Mouse (Mus musculus) right cerebral cortex, postnatal 10 days (tissue): ENCODE measurements around the gene Fkbp14.

ENCODE experiments used
- DNase-seq, 2 experiments: peaks; one replicate each; pipeline ENCODE4 v3.0.0; 2021; ENCODE audit warnings: low spot score in 2 of 2

The Fkbp14 gene

DNA sequence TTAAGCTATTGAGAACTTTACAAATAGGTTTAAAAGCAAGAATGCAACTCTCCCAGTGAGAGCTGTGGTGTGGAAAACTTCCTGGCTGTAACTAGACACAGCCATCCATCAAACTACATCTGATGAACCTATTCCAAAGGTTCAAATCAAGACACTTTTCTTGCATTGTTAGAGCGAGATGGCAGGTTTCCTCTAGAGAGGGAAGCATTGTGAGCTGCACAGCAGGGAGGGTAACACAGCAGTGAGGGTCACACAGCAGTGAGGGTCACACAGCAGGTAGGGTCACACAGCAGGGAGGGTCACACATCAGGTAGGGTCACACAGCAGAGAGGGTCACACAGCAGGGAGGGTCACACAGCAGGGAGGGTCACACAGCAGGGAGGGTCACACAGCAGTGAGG is 8.9 kb downstream of the Fkbp14 start:
- no peak for DNase-seq

DNA sequence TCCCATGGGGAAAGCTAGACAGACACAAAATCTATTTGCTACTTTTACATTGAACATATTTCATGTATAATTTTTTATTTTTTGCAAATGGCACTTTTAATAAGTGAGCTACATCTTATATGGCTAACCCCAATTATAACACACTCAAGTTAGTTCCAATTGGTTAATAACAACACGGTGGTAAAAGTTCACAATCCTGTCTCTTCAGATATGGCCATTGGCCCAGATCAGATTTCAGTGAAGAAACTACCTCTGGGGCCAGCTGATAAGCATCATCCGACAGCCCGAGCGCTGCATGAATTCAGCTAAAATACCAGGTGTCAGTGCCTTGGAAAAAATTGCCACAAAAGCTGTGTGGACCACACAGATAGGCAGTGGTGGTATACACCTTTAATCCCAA is 9.4 kb downstream of the Fkbp14 start:
- DNase-seq = no peak

DNA sequence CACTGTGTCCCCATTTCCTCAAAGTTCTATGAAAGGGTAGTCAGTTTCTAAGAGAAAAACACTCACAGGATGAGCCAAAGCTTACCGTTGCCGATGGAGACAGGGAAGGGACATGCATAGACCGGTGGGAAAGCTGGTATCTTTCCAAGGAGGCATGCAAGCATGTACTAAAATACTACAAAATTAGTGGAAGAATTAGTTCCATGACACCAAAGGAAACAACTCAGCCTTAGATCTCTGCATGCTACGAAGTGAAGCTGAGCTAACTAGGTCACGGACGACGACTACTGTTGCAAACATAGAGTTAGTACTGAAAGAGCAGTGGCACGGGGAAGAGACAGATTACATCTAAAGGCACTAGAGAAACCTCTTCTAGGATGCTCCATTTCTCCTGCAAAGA is 10.2 kb downstream of the Fkbp14 start:
- DNase-seq = no peak

DNA sequence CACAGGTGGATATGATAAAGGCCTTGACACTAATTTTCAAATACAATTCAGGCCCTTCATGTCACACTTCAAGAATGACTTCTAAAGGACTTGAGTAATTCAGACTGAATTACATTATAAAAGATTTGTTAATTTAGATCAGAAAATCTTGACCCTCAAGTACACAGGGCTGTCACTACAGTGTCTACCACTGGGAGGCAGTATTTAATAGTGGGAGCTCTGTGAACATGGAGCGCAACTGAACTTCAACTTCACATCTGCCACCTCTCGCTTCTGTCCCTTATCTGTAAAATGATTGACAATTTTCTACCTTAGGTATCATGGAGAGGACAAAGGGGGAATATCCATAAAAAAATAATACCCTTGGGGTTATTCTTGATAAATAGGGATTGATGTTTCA is 10.9 kb downstream of the Fkbp14 start:
- DNase-seq = peak in 1 of 2 experiments; percentile 54

DNA sequence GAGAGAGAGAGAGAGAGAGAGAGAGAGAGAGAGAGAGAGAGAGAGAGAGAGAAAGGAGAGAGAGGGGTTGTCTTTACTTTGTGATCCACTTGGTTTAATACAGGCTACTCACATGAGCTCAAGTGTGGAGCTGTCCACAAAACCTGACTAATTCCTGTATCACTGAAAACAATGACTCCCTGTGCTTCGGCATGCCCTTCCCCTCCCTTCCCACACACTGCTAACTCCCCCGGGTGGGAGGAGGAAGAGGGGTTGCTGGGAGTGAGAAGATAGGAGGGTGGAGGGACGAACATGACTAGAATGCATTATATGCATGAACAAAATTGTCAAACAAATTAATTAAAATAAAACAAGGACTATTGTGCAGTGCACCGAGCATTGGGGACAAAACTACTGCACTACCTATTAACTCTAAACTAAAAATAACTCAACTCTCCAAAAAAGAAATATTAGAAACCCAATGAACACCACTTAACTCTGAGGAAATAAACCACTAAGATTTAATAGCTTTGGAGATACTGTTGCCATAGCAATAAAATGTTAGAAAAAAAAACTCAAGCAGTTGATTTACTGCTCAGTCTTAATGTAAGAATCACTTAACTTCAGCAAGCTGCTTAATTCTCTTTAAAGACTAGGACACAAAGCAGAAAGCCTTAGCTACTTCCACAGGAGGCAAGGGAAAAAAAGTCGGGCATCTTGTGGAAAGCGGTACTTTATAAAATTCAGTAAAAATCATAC is 23.7 kb downstream of the Fkbp14 start:
- DNase-seq = no peak

DNA sequence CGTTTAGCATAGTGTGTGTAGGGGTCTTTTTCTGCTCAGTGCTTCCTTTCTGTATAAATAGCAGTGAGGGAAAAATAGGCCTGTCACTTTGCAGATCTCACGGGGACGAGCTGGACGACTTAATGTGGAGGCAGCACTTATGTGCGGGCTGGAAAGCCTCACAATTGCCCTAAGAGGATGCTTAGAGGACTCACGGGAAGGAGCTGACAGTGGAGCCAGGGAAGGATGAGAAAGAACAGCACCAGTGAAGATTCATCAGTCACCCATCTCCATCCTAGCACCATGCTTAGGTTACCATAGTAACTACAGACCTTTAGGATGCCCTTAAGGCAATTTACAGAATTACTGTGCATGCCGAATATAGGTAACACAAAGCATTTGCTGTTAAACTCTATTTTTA is 27.3 kb downstream of the Fkbp14 start:
- DNase-seq = peak; percentile 36 to 57

DNA sequence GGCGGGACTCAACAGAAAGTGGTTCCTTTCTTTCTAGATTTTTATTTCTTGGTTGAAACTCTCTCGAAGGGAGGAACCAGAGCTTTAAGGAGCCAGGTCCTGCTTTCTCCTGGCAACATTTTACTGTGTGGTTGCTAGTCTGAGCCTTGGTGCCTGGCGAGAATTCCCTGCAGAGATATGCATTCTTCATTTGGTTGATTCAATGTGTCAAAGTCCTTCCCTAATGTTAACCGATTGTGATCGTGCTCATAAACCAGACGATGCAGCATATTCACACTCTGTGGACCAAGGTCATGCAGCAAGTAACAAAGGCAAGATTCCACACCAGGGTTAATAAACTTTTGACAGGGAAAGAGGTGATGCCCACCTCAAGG is 30.6 kb downstream of the Fkbp14 start:
- DNase-seq = no peak

DNA sequence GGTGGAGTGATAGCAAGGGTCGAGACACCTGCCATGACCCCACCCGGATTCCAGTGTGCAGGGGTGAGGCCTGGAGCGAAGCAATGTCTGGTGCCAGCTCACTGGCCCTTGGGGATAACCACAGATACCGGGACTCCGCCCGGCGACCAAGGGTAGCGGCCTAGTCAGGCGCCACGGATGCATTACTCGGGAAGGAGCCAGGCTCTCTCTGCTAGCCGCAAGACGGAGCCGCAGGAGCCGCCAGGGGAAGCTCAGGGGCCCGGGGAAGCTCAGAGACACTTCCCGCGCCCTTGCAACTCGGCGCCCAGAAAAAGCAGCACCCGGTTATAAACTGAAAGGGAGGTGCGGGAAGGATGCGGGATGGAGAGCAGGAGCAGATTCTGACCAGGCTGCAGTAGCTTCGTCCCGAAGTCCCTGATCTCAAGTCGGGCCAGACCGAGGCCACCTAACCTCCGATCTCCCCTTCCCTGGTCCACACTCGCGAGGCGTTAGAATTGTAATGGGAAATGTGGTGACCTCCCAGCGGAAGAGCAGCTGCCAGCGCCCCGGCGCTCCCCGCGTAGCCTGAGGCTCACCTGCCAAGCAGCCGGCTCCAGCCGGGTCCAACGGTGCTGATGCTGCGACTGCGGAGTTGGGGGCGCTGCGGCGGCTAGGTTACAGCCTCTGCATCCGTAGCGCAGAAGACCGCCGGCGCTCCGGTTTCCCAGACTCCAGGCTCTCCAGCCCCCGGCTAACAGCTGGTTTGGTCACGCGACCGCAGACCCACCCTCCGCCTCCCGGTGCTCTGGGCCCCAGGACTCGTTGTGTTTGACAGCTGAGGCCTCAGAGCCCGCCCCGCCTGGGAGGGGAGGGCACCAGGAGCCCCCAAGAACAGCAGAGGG is 31.2 kb downstream of the Fkbp14 start, which contains the start of gene Scrn1:
Gene Scrn1, minus strand, starts transcription at position 825 of the 881 bp plus-strand sequence.
- peak; percentile 90 to 92 for DNase-seq

DNA sequence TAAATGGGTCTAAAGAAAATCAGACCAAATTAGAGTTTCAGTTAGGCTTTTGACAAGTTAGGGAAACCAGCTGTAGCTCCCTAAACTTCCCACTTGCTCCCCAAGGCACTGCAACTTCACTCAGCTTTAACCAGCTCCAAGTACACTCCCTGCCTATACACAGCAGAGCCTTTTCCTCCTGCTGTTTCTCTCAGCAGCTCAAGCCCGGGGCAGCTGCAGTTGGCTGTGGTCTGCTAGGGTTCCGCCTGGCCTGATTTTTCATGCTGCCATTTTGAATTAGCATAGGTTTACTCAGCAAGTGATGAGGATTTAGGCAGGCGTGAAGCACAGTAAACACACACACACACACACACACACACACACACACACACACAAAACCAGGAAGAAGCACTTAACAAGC is 32.1 kb downstream of the Fkbp14 start:
- peak; percentile 54 to 61 for DNase-seq

DNA sequence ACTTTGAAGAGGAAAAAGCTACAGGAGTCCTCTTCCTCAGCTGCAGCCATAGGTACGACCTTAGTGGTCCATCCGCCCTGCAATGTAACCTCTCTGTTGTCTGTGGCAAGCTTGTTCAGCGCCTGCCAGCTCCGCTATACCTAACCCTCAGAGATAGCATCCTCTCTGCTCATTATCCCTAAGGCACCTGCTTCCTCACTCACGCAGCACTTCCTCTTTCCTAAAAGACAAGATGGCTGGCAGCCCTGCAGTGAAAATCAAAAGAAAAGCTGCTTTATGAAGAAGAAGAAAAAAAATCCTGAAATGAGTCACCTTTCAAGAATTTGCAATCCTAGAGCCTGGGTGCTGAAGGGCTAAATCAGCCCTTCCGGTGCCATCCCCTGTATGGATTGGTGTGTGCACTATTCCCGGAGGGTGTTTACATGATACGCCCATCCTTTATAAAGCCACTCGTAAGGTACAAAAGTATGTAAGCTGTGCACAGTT is 32.6 kb downstream of the Fkbp14 start:
- DNase-seq = no peak

DNA sequence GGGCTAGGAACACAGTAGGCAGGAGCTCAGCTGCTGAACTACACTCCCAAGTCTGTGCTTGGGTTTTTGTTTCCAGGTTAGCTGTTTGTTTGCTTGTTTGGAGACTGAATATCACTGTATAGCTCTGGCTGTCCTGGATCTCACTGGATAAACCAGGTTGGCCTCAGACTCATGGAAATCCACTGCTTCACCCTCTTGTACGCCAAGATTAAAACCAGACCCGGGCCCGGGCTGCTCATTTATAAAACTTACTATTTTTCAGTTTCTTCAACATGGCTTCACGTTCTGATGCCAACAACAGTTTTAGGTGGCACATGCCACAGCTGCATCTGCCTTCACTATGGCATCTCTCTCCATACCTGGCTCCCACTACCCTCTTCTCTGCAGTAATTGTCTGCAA is 33.5 kb downstream of the Fkbp14 start:
- DNase-seq = no peak

DNA sequence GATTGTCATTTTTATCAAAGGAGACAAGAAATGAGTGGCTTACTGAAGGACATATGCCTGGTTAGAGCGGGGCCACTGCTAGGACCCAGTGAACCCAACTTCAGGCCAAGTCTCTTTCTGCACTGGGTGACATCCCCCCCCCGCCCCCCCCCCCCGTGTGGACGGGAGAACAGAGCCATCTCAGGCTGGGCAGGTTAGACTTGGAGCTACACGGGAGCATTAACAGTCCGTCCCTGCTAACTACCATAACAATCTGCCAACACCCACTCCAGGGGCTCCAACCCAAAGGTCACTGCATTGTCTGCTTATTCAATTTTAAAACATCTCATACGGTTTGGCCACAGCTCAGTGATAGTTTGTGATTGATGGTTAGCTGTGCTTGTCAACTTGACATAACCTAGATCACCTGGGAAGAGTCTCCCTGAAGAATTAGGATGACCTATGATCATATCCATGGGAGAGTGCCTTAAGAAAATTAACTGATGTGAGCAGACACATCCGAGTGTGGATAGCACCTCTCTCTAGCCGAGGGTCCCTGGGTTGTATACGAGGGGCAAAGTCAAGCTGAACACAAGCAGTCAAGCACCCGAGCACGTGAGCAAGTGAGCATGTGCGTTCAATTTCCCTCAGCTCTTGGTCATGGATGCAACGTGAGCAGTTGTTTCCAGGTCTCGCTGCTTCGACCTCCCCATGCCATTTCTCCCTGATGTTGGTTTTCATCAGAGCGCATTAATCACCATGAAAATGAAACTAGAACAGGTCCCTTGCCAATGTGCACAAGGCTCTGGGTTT is 34.9 kb downstream of the Fkbp14 start:
- DNase-seq = no peak

DNA sequence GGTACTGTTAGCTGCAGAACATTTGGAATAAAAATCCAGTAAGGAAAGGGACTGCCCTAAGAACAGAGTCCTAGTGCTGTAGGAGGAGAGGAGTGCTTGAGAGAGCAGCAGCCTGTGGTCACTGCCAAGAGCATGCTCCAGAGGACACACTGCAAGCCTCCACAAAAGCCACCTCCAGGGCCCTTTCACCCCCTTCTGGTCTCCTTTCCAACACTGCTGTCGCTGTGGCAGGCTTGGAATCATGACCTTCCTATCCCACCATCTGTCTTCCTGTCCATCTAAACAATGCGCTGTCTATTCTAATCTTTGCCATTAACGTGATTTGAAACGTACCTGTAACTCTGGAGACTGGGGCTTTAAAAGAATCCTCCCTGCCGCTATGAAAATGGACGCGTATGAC is 38.6 kb downstream of the Fkbp14 start:
- DNase-seq = no peak

DNA sequence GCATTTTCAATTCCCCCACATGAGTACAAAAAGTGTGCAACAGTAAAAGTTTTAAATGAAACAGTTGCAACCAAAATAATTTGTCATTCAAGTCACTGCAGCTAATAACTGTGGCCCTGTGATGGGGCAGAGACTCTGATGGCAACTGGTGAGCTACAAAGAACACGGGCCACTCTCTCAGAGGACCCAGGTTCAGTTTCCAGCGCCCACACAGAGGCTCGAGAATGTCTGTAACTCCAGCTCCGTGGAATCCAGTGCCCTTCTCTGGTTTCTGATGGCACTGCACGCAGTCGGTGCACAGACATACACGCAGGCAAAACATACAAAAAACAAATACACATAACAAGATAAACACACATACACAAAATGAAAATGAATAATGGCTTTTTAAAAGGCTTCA is 39.4 kb downstream of the Fkbp14 start:
- DNase-seq = no peak

DNA sequence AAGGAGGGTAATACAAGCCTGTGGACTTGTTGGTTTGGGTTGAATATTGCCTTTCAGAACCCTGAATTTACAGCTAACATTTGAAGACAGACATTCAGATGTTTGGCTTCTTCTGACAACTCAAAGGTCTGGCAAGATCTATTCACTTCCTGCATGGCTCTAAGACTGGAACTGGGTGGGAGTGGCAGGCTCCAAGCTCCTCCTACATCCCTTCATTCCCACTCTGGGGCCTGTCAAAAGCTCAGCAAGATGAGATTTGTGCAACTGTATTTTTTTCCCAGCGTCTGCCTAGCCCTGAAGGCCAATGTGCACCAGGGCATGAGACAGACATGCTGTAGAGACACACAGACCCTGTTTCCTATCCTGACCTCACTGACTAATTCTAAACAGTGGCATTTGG is 41.3 kb downstream of the Fkbp14 start:
- no peak for DNase-seq

DNA sequence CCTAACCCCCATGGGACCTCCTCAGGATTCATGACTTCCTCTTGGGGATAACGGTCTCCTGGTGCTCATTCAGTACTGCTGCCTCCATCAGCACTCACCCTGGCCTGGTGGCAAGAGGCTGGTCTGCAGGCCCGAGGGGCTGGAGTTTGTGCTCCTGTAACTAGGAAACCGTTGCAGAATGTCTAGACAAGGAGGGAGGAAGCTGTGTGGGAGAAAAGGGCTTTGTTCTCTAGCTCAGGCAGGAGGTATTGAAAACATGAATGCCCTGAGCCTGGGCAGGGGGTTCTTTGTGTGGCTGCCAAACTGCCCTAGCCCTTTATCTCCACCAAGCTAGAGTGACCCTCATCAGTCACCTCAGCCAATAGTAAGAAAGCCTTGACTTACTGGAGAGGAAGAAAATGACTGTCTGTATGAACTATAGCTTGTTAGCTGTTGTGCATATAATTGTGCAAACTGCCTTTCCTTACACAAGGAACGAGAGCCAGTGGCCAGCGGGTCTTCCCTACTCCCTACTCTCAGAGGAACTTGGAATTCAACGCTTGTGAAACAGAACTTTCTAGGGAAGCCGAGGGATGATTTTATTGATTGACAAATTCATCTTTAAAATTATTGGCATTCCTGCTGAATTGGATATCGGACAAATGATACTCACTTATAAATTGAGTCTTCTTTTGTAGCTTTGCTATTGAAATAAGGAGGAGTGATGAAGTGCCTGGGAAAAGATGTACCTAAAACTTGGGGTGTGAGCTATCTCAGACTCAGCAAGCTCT is 42.6 kb downstream of the Fkbp14 start:
- DNase-seq = peak; percentile 49 to 71

DNA sequence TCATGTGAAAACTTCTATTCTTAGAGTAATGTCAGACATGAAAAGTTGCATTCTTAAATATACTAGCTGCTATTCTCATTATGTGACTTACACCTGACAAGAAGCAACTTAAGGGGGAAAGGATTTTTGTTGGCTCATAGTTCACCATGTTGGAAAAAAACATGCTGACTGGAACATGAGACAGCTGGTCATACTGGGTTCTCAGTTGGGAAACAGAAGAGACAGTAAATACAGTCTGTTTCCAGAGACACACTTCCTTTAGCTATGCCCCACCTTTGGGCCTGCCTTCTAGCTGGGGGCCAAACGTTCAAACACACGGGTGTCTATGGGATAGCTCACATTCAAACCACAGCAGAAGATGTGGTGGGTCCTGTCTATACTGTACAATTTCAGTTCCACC is 43.5 kb downstream of the Fkbp14 start:
- no peak for DNase-seq

DNA sequence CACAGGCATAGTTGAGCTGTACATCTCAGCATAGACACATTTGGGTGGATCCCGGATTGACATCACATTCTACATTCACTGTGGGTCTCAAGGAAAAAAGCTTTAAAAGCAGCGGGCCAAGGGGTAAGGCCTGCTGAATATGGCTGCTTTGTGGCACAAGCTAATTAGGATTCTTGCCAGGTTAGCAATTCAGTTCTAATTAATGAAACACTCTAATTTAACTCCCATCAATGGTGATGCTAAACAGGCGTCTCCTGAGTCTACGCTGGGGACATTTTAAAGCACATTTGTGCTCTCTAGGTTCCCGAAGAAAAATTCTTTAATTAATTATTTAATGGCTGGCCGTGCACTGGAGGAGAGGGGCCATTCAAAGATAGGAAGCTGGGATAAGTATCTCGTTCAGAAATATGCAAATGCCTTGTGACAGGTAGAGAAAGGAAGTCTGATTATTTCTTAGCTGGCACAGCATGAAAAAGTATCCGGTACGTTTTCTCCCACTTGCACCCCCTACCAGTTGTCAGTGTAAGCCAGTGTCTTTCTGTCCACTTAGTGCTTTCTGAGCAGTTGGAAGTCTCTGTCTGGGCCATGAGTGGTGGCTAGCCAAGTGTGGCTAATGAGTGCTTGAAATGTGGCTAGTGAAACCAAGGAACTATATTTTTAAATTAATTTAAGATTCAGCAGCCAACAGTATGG is 44.2 kb downstream of the Fkbp14 start:
- no peak for DNase-seq

DNA sequence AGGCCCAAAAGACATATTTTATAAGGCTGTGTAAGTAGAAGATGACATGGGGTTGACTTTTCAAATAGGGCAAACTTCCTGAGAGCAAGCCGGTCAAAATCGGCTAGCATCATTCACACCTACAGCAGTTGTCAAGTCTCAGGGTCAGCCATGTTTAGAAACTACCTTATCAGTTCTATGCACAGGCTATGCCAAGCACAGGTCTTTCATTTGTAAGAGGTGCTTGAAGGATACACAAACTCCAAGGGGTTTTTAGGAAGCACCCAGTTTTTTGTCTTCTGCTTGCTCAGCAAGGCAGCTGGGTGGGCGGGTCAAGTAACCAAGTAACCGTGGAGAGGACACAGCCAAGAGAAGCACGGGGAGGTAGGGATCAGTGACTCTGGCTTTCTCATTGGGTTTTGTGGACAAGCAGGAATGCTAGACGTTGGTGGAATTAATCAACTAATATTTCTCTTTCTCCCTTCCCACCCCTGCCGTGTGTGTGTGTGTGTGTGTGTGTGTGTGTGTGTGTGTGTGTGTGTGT is 46.2 kb downstream of the Fkbp14 start:
- no peak for DNase-seq

DNA sequence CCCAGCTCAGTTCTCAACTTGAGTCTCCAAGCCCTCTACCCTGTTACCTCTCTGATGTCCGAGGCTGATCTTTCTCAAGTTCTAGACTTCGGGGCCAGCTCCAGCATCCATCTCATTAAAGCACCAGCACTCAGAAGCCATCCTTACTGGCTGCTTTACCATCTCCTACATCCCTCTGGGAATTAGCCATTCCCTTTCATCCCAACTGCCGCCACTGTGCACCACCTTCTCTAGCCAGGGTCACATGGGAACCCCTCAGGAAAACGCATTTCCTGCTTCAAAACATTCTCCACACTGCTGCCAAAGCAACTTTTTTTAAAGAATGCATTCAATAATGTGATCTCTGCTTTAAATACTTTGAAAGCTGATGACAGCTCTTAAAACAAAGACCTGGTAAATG is 47.8 kb downstream of the Fkbp14 start:
- no peak for DNase-seq
